Mouse (Mus musculus): ENCODE data around the gene L2hgdh. TPM values are rescaled to one million over a fixed set of nuclear protein-coding genes. Genes with fewer than 3 reads are reported as not detected.

The L2hgdh gene
- polyA plus RNA-seq (2015; fragmentation: Nextera tagmentation; extraction: Ambion mirVana), result 9.7 and 10.7 TPM in 2 replicates

- Histone ChIP-seq H3K36me3 (peaks cover 6% of the 10 kb centered on the region), H3K4me3 (replicated peaks) (peak within 1 kb of the TSS; percentile 73), H3K27me3 (no peaks in the 10 kb centered on the region), H3K9ac (replicated peaks) (peak within 1 kb of the TSS; percentile 78), H3K27ac (peak within 1 kb of the TSS; percentile 81), H3K4me2 (replicated peaks) (peak within 1 kb of the TSS; percentile 93), H3K9me3 (peaks cover 4% of the 10 kb centered on the region; the same call in 1 of the 2 replicates), H3K4me1 (replicated peaks) (peaks cover 17% of the 10 kb centered on the region)
- peak; percentile 98 for ATAC-seq
- WGBS, result under 1% methylated on average over 60 of the region's 60 CpGs
These were observed at the start of gene L2hgdh, which contains the start of gene Atp5s for GRCm38 (mm10) chr12:69724711-69725460. Gene L2hgdh, minus strand, starts transcription at chr12:69724873. Gene Atp5s, plus strand, starts transcription at chr12:69724950.

DNA sequence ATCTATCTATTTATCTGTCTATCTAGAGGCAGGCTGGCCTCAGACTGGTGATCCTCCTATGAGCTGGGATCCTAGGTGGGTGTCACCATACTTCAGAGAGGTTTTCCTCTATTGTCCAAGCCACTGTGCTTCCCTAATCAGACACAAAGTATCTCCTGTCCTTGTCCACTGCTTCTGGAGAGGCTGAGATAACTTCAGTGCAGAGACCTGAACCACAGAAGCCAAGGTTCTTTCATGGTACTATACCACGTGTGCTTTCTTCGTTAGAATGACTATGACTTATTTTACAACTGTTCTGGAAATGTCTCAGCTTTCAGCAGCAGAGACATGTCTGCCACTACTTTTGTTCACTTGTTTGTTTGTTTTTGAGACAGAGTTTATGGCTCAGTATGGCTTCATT is 44.2 kb upstream of the L2hgdh start:
- no peak for ATAC-seq
- H3K4me3 ChIP-seq (replicated peaks), result no peak overlapping the region
- H3K36me3 ChIP-seq, result no peaks in the 10 kb centered on the region
- H3K9me3 ChIP-seq, result no peaks in the 10 kb centered on the region
- no peak overlapping the region for H3K9ac ChIP-seq (replicated peaks)
- peaks cover 14% of the 10 kb centered on the region for H3K4me1 ChIP-seq (replicated peaks)
- WGBS, result 83% methylated on average over 2 of the region's 2 CpGs
- no peak overlapping the region for H3K4me2 ChIP-seq (replicated peaks)
- H3K27me3 ChIP-seq, result no peaks in the 10 kb centered on the region
- H3K27ac ChIP-seq, result no peak overlapping the region

DNA sequence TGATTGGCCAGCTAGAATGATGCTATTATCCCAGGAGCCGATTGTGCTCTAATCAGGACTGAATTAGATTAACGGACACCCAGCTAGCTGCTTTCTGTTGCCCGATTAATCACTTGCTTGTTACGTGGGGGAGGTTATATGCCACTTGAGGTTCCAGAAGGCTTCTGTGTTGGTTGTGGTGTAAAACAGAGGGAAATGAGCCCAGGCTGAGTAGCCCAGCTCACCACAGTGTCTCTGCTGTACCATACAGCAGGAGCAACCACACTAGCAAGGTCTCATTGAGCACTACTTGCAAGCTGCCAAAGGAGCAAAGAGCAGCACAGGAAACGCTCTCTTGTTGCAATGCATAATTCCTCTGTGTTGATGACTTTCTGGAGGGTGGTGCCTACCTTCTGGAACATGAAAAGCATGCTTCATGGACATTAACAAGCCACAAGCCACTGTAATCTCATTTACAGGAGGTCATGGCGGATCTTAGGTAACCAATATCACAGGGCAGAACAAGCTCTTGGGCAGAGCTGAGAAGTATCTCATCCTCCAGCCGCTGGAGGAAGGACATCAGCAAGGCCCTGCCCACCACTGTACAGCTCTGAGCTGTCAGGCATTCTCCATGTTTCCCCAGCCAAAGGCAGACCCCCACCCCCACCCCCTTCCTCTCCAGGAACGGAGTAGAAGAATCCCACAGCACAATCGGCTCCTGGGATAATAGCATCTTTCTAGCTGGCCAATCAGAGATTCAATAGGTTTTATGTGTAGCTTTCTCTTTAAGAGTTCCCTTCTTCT is 43.0 kb upstream of the L2hgdh start:
- Histone ChIP-seq H3K4me2 (replicated peaks) (no peak overlapping the region), H3K4me1 (replicated peaks) (peaks cover 14% of the 10 kb centered on the region), H3K9me3 (no peaks in the 10 kb centered on the region), H3K27me3 (no peaks in the 10 kb centered on the region), H3K36me3 (no peaks in the 10 kb centered on the region), H3K27ac (no peak overlapping the region), H3K9ac (replicated peaks) (no peak overlapping the region), H3K4me3 (replicated peaks) (no peak overlapping the region)
- 25% methylated on average over 9 of the region's 9 CpGs for WGBS
- ATAC-seq, result peak; percentile 66

- Histone ChIP-seq H3K4me3 (replicated peaks) (no peak overlapping the region), H3K4me1 (replicated peaks) (peaks cover 14% of the 10 kb centered on the region), H3K36me3 (no peaks in the 10 kb centered on the region), H3K27me3 (no peaks in the 10 kb centered on the region), H3K27ac (no peak overlapping the region), H3K4me2 (replicated peaks) (no peak overlapping the region), H3K9ac (replicated peaks) (no peak overlapping the region), H3K9me3 (no peaks in the 10 kb centered on the region)
- ATAC-seq, result no peak
- WGBS, result 84% methylated on average over 10 of the region's 10 CpGs
These were observed 41.7 kb upstream of the L2hgdh start for GRCm38 (mm10) chr12:69766185-69766904.

DNA sequence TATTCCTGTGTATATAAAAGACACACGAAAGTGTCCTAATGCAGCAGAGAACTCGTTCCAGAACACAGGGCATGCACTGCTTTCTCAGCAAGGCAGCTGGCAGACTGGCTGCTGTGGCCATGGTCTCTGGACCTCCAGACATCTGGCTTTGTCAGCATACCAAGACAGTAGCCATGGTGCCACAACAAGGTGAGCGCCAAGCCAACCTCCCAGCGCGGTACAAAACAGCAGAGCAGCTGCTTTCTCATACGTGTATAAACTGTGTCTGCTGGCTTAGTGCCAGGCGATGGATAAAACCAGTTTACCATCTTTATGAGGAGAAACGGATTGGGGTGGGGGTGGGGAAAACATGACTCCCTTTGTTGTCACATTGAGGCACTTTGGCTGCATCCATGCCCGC is 40.9 kb upstream of the L2hgdh start:
- no peaks in the 10 kb centered on the region for H3K9me3 ChIP-seq
- no peak overlapping the region for H3K4me2 ChIP-seq (replicated peaks)
- ATAC-seq, result peak; percentile 25; the same call in 1 of the 2 replicates
- H3K36me3 ChIP-seq, result no peaks in the 10 kb centered on the region
- H3K27me3 ChIP-seq, result no peaks in the 10 kb centered on the region
- H3K4me3 ChIP-seq (replicated peaks), result no peak overlapping the region
- no peak overlapping the region for H3K9ac ChIP-seq (replicated peaks)
- peaks cover 14% of the 10 kb centered on the region for H3K4me1 ChIP-seq (replicated peaks)
- WGBS, result 64% methylated on average over 9 of the region's 9 CpGs
- no peak overlapping the region for H3K27ac ChIP-seq

DNA sequence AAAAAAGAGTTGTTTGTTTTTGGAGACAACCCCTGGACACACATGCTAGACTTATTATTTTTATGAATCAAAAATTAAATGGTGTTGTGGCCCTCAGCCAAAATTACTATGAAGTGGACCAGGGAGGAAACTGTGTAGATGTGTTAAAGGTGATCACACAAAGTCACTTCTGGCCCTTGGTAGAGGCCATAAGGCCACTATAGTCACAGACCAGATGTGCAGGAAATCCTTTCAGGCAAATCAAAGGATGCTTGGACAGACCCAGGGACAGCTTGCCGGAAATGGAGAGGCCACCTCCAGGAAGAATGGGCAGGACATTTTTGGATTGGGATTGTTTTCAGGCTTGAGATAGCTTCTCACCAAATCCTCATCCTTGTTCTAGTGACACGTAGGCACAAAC is 36.9 kb upstream of the L2hgdh start:
- H3K4me3 ChIP-seq (replicated peaks), result no peak overlapping the region
- ATAC-seq, result no peak
- H3K9me3 ChIP-seq, result no peaks in the 10 kb centered on the region
- no peaks in the 10 kb centered on the region for H3K36me3 ChIP-seq
- H3K9ac ChIP-seq (replicated peaks), result no peak overlapping the region
- H3K4me2 ChIP-seq (replicated peaks), result no peak overlapping the region
- H3K27me3 ChIP-seq, result no peaks in the 10 kb centered on the region
- peaks cover 23% of the 10 kb centered on the region for H3K4me1 ChIP-seq (replicated peaks)
- H3K27ac ChIP-seq, result no peak overlapping the region
- WGBS, result 80% methylated on average over 2 of the region's 2 CpGs

DNA sequence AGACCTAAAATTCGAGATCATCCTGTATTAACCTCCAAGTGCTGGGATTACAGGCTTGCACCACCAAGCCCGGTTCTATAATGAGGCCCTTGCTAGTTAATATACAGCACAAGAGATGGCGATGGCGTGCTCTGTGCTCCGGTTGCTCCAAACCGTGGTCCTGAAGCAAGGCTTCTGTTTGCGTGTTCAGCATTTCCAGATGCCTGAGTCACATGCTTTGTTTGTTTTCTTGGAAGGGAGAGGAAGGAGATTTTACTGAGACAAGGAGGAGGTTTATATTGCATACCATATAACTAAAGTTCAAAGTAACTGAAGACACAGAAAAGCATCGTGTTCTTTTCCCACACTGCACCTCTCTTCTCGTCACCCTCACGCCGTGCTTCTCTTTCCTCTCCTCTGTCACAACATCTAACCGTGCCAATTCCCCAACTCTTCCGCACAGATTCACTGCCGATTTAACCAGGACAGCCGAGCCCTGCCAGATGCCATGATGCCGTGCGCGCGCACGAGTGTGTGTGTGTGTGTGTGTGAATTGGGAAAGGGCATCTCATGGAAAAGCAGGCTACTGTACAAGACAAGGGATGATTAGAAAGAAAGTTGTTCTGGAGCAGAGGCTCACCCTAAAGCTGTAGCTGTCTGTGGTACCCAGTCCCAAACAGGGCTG is 36.2 kb upstream of the L2hgdh start:
- no peak overlapping the region for H3K4me3 ChIP-seq (replicated peaks)
- 0 out of 2 replicates have a peak, but pooled peaks cover 3% of the 10 kb centered on the region for H3K27me3 ChIP-seq
- no peak overlapping the region for H3K9ac ChIP-seq (replicated peaks)
- peaks cover 21% of the 10 kb centered on the region for H3K4me1 ChIP-seq (replicated peaks)
- H3K36me3 ChIP-seq, result no peaks in the 10 kb centered on the region
- no peak for ATAC-seq
- no peak overlapping the region for H3K4me2 ChIP-seq (replicated peaks)
- H3K9me3 ChIP-seq, result no peaks in the 10 kb centered on the region
- WGBS, result 88% methylated on average over 20 of the region's 20 CpGs
- H3K27ac ChIP-seq, result no peak overlapping the region

DNA sequence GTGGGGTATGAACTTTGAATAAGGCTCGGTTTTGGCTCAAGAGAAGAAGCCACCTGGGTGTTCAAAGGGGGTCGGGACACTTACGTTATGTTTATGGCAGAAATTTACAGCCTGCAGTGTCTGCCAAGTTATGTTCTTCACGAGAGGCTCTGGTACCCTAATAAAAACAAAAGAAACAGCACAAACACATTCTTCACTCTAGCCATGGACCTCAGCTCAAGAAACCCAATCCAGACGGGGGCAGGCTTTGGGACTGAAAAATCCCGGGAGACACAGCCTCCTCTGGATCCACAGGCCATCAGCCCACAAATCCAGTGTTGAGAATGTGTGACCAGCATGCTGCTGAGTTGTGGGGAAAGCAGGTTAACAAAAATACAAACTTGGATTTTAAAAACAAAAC is 35.3 kb upstream of the L2hgdh start:
- no peak overlapping the region for H3K4me3 ChIP-seq (replicated peaks)
- no peaks in the 10 kb centered on the region for H3K9me3 ChIP-seq
- H3K4me1 ChIP-seq (replicated peaks), result peaks cover 16% of the 10 kb centered on the region
- no peak for ATAC-seq
- no peak overlapping the region for H3K9ac ChIP-seq (replicated peaks)
- 75% methylated on average over 6 of the region's 6 CpGs for WGBS
- H3K27ac ChIP-seq, result no peak overlapping the region
- no peak overlapping the region for H3K4me2 ChIP-seq (replicated peaks)
- no peaks in the 10 kb centered on the region for H3K36me3 ChIP-seq
- 0 out of 2 replicates have a peak, but pooled peaks cover 3% of the 10 kb centered on the region for H3K27me3 ChIP-seq

DNA sequence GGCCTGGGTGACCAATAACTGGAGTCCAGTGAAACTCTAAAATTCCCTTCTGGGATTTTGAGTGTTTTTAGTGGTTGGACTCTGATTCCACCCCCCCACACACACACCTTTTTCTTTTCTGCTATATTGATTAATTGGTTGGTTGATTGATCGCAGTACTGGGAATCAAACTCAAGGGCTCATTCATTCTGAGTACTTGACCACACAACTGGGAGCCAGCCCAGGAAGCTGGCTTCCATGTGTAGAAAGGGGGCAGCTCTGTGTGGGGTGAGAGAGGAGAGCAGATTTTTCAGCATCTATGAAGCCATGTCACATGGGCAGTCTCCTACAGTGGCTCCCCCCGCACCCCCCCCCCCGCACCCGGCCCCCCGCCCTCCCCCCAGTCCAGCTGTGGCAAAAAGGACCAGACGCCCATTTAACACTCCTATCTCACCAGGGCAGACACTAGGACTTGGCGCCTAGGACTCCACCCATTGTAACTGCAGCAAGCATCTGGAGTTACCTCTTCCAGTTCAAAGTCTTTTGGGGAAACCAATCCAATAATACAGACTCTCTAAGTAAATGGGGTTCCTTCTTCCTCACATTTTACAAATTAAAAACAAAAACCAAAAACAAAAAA is 34.7 kb upstream of the L2hgdh start:
- ATAC-seq, result no peak
- Histone ChIP-seq H3K4me1 (replicated peaks) (peaks cover 16% of the 10 kb centered on the region), H3K36me3 (no peaks in the 10 kb centered on the region), H3K9ac (replicated peaks) (no peak overlapping the region), H3K9me3 (no peaks in the 10 kb centered on the region), H3K4me3 (replicated peaks) (no peak overlapping the region), H3K4me2 (replicated peaks) (0 out of 2 replicates have a peak overlapping the region, but pooled peaks have one; percentile 47), H3K27me3 (0 out of 2 replicates have a peak, but pooled peaks cover 3% of the 10 kb centered on the region), H3K27ac (no peak overlapping the region)
- WGBS, result 49% methylated on average over 7 of the region's 7 CpGs

DNA sequence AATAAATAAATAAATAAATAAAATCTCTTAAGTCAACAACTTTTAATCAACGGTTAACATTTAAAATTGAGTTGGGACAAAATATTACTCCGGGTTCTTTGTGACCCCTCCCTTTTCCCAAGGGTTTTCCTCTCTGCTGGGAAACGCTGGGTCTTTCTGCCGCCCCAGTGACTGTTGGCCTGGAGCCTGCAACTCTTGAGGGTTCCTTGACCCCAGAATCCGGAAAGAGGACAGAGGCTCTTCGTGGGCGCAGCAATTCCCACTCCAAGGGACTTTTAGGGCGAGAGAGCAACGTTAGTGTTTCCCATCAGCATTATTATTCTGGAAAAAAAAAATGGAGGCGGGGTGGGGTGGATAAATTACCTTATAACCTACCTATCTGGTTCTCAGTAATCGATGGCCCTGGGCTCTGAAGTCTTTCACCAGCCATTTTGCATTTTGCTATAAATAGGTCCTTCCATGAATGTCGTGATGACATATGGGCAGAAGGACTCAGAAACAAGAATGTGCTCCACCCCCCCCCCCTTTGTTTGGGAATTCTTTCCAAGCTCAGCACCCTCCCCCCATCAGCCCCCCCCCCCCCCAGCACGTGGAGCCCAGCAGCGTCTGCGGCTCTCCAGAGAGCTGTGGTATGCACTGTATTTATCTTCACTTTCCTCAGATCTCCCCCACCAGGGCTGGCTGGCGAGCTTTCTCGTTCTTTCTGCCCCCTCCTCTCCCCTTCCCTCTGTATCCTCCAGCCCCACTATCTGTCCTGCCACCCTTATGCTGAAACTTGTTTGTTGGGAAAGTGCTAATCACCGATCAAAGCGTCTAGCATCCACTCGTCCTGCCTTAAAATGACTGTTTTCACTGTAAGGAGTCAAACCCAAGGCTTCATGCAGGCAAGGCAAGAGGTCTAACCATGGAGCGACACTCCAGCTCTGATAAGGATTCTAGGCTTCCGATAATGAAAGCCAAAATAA is 33.8 kb upstream of the L2hgdh start:
- Histone ChIP-seq H3K4me3 (replicated peaks) (peak overlapping the region; percentile 17), H3K9ac (replicated peaks) (peak overlapping the region; percentile 25; the same call in 1 of the 2 replicates), H3K36me3 (no peaks in the 10 kb centered on the region), H3K4me2 (replicated peaks) (peak overlapping the region; percentile 47), H3K27me3 (0 out of 2 replicates have a peak, but pooled peaks cover 3% of the 10 kb centered on the region), H3K9me3 (no peaks in the 10 kb centered on the region), H3K27ac (no peak overlapping the region), H3K4me1 (replicated peaks) (peaks cover 16% of the 10 kb centered on the region)
- peak; percentile 55 for ATAC-seq
- WGBS, result 10% methylated on average over 21 of the region's 22 CpGs

Measured in midbrain, embryonic 13.5 days (tissue).